Mouse (Mus musculus) heart, adult 2 months (tissue): ENCODE results near the gene Pram1.

Experiments
- CTCF ChIP-seq: fragments of 200-600 bp; IDR thresholded peaks from 2 replicates; pipeline ENCODE4 v1.8.1; 2022; ENCODE audit warnings: antibody characterized with exemption, mild to moderate bottlenecking, moderate library complexity
- POLR2A ChIP-seq: fragments of 200-500 bp; IDR thresholded peaks from 2 replicates; pipeline ENCODE4 v1.6.1; 2011; ENCODE audit warnings: mild to moderate bottlenecking, low read depth, low read length, control low read depth; ENCODE audit not compliant: insufficient read depth

DNA sequence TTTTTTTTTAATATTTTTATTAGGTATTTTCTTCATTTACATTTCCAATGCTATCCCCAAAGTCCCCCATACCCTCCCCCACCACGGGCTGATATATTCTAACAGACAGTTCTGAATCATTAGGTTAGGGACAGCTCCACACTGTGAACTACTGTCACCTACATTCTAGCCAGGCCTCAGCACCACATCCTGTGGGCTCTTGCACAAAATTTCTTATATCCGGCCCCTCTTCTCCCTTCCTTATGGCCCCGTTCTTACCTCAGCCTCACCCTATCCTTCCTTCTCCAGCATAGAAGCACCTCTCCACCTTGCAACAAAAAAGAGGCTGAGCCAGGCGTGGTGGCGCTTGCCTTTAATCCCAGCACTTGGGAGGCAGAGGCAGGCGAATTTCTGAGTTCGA lies 27.3 kb upstream of the Pram1 start:
- no peak for TF ChIP-seq POLR2A
- TF ChIP-seq CTCF: no peak
